Mouse (Mus musculus): ENCODE data around the gene 6430548M08Rik. TPM values are rescaled to one million over a fixed set of nuclear protein-coding genes. Genes with fewer than 3 reads are reported as not detected.

Gene 6430548M08Rik
- polyA plus RNA-seq, 1 experiment from 2014 or later, result 7.6 TPM

DNA sequence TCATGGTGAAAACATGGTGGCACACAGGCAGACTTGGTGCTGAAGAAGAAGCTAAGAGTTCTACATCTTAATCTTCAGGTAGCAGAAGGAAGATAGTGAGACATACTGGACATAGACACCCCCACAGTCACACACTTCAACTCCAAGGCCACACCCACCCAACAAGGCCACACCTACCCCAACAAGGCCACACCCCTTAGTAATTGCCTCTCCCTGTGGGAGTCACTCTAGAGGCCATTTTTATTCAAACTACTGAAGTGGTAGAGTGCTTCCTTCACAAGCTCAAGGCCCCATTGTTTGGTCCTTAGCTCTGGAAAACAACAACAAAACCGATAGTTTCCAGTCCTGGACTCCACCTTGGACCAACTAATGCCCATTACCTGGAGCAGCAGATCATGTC, 32.1 kb downstream of the 6430548M08Rik start:
- Histone ChIP-seq H3K27me3 (no peaks in the 10 kb centered on the region), H3K9ac (no peak overlapping the region), H3K4me2 (no peak overlapping the region), H3K4me1 (0 out of 2 replicates have a peak, but pooled peaks cover 7% of the 10 kb centered on the region), H3K9me3 (no peaks in the 10 kb centered on the region), H3K27ac (no peak overlapping the region), H3K36me3 (no peaks in the 10 kb centered on the region), H3K4me3 (no peak overlapping the region)
- 70% methylated on average over 1 of the region's 1 CpGs for WGBS
- no peak for ATAC-seq (ENCODE audit: insufficient number of reproducible peaks, low FRiP score, low TSS enrichment, low read depth)

DNA sequence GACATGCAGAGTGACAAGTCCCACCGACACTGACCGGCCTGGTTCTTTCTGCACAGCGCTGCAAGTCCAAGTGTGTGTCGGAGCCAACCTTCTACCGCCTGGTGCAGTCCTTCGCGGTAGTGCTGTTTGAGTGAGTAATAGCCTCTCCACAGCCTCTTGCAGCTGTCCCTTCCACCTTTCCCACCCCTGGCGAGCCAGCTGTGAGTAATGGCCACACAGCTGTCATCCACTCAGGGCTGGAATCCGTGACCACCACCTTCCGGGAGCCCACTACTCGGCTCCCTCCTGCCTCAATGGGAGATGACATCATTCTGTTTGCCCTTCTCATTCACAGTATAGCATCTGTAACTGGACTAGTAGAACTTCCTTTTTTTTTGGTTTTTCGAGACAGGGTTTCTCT, 36.1 kb downstream of the 6430548M08Rik start:
- Histone ChIP-seq H3K4me2 (no peak overlapping the region), H3K27me3 (no peaks in the 10 kb centered on the region), H3K9me3 (no peaks in the 10 kb centered on the region), H3K9ac (no peak overlapping the region), H3K4me1 (peaks cover 16% of the 10 kb centered on the region), H3K27ac (no peak overlapping the region), H3K4me3 (no peak overlapping the region), H3K36me3 (no peaks in the 10 kb centered on the region)
- WGBS, result 71% methylated on average over 12 of the region's 12 CpGs
- no peak for ATAC-seq (ENCODE audit: insufficient number of reproducible peaks, low FRiP score, low TSS enrichment, low read depth)

DNA sequence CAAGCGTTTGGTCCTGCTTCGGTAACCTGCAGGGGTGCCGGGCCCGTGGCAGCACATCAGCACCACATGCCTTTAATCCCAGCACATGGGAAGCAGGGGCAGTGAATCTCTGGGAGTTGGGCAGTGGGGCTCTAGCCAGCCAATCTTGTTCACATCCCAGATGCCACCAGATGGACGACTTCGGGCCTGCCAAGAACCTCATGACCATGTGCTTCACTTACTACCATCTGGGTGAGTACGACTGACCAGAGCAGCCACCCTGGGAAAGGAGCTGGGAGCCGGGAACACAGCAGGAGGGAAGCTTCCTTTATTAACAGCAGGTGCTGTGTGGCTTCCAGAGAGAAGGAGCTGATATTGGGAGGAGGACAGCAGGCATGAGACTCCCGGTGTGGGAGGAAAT, 37.2 kb downstream of the 6430548M08Rik start:
- Histone ChIP-seq H3K4me3 (no peak overlapping the region), H3K27ac (no peak overlapping the region), H3K36me3 (no peaks in the 10 kb centered on the region), H3K27me3 (no peaks in the 10 kb centered on the region), H3K4me2 (no peak overlapping the region), H3K4me1 (peaks cover 15% of the 10 kb centered on the region), H3K9me3 (no peaks in the 10 kb centered on the region), H3K9ac (no peak overlapping the region)
- 54% methylated on average over 9 of the region's 9 CpGs for WGBS
- ATAC-seq (ENCODE audit: insufficient number of reproducible peaks, low FRiP score, low TSS enrichment, low read depth), result no peak

DNA sequence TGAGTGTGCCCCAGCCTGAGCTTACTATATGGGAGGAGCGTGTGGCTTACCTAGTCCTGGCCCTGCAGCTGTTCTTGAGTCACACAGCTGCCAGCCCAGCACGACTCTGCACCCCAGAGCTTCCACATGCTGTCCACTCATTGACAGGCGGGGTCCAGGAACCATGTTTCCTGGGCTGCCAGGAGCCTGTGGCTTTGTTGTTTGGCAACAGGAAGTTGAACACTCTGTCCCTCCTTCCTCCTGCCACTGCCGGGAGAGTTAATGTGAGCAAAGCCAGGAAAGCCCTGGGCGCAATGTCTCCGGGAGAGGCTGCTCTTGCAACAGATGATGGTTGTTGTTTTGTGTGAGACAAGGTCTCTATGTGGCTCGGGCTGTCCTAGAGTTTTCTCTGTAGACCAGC, 38.7 kb downstream of the 6430548M08Rik start:
- Histone ChIP-seq H3K9me3 (no peaks in the 10 kb centered on the region), H3K27ac (no peak overlapping the region; the same call in 1 of the 2 replicates), H3K4me2 (no peak overlapping the region), H3K27me3 (no peaks in the 10 kb centered on the region), H3K36me3 (no peaks in the 10 kb centered on the region), H3K4me1 (peaks cover 18% of the 10 kb centered on the region), H3K9ac (no peak overlapping the region), H3K4me3 (no peak overlapping the region)
- ATAC-seq (ENCODE audit: insufficient number of reproducible peaks, low FRiP score, low TSS enrichment, low read depth), result no peak
- 34% methylated on average over 7 of the region's 7 CpGs for WGBS

DNA sequence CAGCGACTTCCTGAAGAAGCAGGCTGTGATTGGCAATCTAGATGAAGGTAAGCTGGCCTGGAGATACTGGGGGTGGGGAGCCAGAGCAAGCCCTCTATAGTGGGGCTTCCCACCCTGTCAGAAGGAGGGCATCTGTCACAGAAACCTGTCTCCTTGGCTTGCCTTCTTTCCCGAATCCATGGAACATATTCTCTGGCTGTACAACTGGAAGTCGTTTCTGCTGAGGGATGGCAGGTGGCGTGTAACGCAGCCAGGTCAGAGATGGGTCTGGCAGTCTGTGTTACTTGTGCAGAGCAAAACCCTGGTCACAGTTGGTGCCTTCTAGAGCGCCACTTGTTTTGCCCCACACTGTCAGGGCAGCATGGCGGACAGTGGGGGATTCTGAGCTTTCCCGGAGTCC, 46.4 kb downstream of the 6430548M08Rik start:
- ATAC-seq (ENCODE audit: insufficient number of reproducible peaks, low FRiP score, low TSS enrichment, low read depth), result no peak
- 77% methylated on average over 8 of the region's 8 CpGs for WGBS
- Histone ChIP-seq H3K27me3 (0 out of 2 replicates have a peak, but pooled peaks cover 6% of the 10 kb centered on the region), H3K4me2 (no peak overlapping the region), H3K4me3 (no peak overlapping the region), H3K27ac (no peak overlapping the region), H3K9ac (no peak overlapping the region), H3K9me3 (no peaks in the 10 kb centered on the region), H3K36me3 (no peaks in the 10 kb centered on the region), H3K4me1 (peaks cover 4% of the 10 kb centered on the region; the same call in 1 of the 2 replicates)

DNA sequence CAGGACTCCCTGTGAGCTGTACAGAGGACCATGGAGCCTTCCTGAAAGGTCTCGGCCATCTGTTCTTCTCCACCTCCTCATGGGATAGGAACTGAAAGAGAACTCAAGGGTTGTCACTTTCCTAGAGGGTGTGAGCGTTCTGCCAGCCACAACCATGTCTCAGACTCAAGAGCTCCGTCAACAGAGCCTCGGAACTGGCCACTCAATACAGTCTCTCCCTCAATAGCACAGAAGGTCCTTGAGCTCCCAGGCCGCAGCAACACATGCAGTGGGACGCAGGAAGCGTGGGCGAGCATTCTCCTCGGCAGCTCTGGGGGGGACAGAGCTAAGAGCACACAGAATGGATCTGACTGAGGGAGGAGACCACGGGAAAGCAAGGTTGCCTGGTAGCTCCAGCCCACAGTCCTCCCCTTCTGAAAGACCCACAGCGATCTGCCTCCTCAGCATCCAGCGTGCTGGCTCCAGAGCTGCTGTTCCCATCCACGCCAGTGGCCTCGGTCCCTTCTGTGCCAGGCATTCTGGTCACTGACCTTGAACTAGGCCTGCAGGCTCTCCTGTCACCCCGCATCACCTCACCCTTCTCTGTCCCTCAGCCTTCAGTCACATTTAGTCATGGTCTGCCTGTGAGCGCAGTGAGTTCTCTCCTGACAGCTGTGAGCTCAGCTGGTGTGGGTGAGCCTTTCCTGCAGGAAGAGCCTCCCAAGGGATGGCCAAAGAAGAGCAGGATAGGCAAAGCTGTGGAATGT, 47.9 kb downstream of the 6430548M08Rik start:
- H3K9ac ChIP-seq, result no peak overlapping the region
- H3K36me3 ChIP-seq, result no peaks in the 10 kb centered on the region
- no peak overlapping the region for H3K4me3 ChIP-seq
- WGBS, result 76% methylated on average over 16 of the region's 16 CpGs
- H3K27ac ChIP-seq, result no peak overlapping the region
- ATAC-seq (ENCODE audit: insufficient number of reproducible peaks, low FRiP score, low TSS enrichment, low read depth), result no peak
- H3K4me1 ChIP-seq, result no peaks in the 10 kb centered on the region
- no peaks in the 10 kb centered on the region for H3K9me3 ChIP-seq
- 0 out of 2 replicates have a peak, but pooled peaks cover 6% of the 10 kb centered on the region for H3K27me3 ChIP-seq
- no peak overlapping the region for H3K4me2 ChIP-seq

DNA sequence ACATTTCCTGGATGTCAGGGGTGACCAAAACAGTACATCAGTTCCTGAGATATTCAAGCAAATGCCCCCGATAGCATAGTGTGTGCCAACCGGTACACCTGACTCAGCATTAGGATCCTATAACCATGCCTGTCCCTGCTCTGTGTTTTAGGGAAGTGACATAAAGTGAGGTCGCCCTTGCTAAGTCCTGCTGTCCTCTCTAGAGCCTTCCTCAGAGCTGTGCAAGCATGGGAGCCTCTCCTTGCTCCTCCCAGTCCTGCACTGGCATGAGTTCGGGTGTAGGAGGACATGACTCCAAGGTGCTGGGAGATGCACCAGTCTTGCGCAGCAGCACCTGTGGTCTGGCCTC, 48.4 kb downstream of the 6430548M08Rik start:
- no peak overlapping the region for H3K4me2 ChIP-seq
- 0 out of 2 replicates have a peak, but pooled peaks cover 6% of the 10 kb centered on the region for H3K27me3 ChIP-seq
- no peak overlapping the region for H3K4me3 ChIP-seq
- H3K4me1 ChIP-seq, result 0 out of 2 replicates have a peak, but pooled peaks cover under 1% of the 10 kb centered on the region
- no peaks in the 10 kb centered on the region for H3K36me3 ChIP-seq
- no peak for ATAC-seq (ENCODE audit: insufficient number of reproducible peaks, low FRiP score, low TSS enrichment, low read depth)
- no peak overlapping the region for H3K27ac ChIP-seq
- WGBS, result 86% methylated on average over 5 of the region's 5 CpGs
- H3K9me3 ChIP-seq, result no peaks in the 10 kb centered on the region
- no peak overlapping the region for H3K9ac ChIP-seq

DNA sequence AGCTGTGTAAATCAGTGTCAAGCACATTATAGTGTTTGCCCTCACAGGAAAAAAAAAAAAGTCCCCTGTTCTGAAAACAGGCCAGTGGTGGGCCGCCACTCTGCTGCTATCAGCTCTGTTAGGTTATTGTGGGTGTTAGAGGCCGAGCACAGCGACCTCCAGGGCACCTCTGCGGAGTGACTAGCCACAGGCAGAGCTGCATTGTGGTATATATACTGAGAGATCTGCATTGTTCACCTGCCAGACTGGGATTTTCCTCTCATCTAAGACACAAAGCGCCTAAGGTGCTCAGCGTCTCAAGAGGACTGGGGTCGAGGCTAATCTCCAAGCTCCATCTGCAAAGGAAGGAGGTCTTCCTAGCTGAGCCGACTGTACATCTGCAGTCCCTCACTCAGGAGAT, 49.4 kb downstream of the 6430548M08Rik start:
- 74% methylated on average over 8 of the region's 8 CpGs for WGBS
- no peaks in the 10 kb centered on the region for H3K36me3 ChIP-seq
- H3K9me3 ChIP-seq, result no peaks in the 10 kb centered on the region
- H3K27ac ChIP-seq, result no peak overlapping the region
- 0 out of 2 replicates have a peak, but pooled peaks cover 6% of the 10 kb centered on the region for H3K27me3 ChIP-seq
- H3K4me1 ChIP-seq, result peaks cover 10% of the 10 kb centered on the region
- no peak for ATAC-seq (ENCODE audit: insufficient number of reproducible peaks, low FRiP score, low TSS enrichment, low read depth)
- H3K4me2 ChIP-seq, result no peak overlapping the region
- no peak overlapping the region for H3K9ac ChIP-seq
- no peak overlapping the region for H3K4me3 ChIP-seq

DNA sequence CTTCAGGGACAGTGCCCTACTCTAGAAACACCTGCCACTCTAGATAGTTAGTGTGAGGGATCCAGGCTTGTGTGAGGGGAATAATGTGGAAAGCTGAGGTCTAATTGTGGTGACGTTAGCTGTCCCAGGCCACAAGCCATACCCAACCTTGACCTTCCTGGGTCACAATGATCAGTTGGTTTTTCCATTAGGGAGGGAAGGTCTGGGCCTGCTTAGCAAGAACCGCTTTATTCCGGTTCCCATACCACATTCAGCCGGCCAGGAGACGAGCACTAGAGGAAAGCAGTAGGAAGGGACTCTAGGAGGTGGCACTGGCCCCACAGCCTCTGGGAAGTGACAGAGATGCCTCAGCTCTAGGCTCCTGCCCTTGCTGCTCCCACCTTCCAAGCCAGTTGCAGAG, 50.1 kb downstream of the 6430548M08Rik start:
- no peak for ATAC-seq (ENCODE audit: insufficient number of reproducible peaks, low FRiP score, low TSS enrichment, low read depth)
- 0 out of 2 replicates have a peak, but pooled peaks cover 6% of the 10 kb centered on the region for H3K27me3 ChIP-seq
- 86% methylated on average over 5 of the region's 5 CpGs for WGBS
- no peaks in the 10 kb centered on the region for H3K9me3 ChIP-seq
- H3K36me3 ChIP-seq, result no peaks in the 10 kb centered on the region
- no peak overlapping the region for H3K4me3 ChIP-seq
- H3K4me2 ChIP-seq, result no peak overlapping the region
- no peak overlapping the region for H3K9ac ChIP-seq
- no peak overlapping the region for H3K27ac ChIP-seq
- peaks cover 10% of the 10 kb centered on the region for H3K4me1 ChIP-seq

DNA sequence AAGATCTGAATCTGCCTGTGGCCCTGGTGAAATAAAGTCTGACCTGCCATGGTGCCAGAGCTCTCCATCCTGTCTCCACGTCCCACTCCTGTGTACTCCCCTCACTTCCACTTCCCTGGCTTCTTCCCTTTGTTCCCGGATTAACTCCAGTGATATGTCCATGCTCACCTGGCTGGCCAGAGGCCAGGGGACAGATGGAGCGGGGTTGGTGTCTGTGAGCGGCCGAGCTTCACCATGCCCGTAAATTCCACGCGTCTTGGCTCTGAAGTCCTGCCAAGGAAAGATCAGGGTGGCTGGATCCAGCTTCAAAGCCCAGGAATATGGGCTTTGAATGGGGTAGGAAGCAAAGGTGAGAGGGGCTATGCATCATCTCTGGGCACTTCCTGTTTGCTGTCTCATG, 53.2 kb downstream of the 6430548M08Rik start:
- Histone ChIP-seq H3K9ac (no peak overlapping the region), H3K27me3 (peaks cover 3% of the 10 kb centered on the region; the same call in 1 of the 2 replicates), H3K36me3 (no peaks in the 10 kb centered on the region), H3K4me1 (peaks cover 10% of the 10 kb centered on the region), H3K9me3 (no peaks in the 10 kb centered on the region), H3K27ac (no peak overlapping the region), H3K4me2 (no peak overlapping the region), H3K4me3 (no peak overlapping the region)
- no peak for ATAC-seq (ENCODE audit: insufficient number of reproducible peaks, low FRiP score, low TSS enrichment, low read depth)
- 68% methylated on average over 8 of the region's 8 CpGs for WGBS

DNA sequence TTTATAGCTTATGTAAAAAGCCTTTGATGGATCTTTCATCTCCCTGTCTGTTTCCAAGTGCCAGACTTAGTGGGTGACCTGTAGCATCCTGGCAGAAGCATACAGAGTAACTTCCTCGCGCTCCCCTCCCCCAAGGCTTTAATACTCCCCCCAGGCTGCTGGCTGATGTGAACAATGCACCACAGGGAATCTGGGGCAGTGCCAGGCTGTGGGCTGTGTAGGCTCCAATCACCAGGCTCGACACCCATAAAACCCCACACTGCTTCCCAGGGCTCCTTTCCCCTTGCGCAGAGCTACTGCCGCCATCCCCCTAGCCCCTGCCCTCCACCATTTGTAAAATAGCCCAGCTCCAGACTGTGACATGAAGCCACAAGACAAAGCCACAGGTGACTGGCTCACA, 53.9 kb downstream of the 6430548M08Rik start:
- H3K27ac ChIP-seq, result no peak overlapping the region
- ATAC-seq (ENCODE audit: insufficient number of reproducible peaks, low FRiP score, low TSS enrichment, low read depth), result no peak
- peaks cover 10% of the 10 kb centered on the region for H3K4me1 ChIP-seq
- 25% methylated on average over 5 of the region's 5 CpGs for WGBS
- H3K9ac ChIP-seq, result no peak overlapping the region
- no peaks in the 10 kb centered on the region for H3K36me3 ChIP-seq
- H3K27me3 ChIP-seq, result peaks cover 7% of the 10 kb centered on the region; the same call in 1 of the 2 replicates
- no peak overlapping the region for H3K4me2 ChIP-seq
- H3K9me3 ChIP-seq, result no peaks in the 10 kb centered on the region
- no peak overlapping the region for H3K4me3 ChIP-seq

DNA sequence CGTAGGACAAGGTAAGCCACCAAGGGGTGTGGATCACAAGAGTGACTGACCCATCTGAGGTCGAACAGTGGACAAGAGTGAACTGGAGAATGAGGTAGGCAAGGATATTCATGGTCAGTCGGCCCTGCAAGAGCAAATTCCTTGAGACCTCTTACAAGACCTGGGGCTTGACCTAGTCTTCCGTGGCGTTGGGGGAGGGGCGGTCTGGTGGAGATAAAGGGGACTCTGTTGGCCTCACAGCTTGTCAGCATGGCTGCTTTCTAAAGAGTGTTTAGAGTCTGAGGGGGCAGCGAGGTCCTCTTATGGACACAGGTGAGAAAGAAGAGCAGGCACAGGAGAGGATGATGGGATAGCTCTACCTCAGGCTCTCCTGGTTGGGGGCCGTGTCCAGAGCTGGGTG, 55.2 kb downstream of the 6430548M08Rik start:
- 58% methylated on average over 8 of the region's 8 CpGs for whole genome bisulfite sequencing
- Histone ChIP-seq H3K4me2 (no peak overlapping the region), H3K36me3 (no peaks in the 10 kb centered on the region), H3K9me3 (no peaks in the 10 kb centered on the region), H3K4me3 (no peak overlapping the region), H3K4me1 (peaks cover 10% of the 10 kb centered on the region), H3K27ac (no peak overlapping the region), H3K9ac (no peak overlapping the region), H3K27me3 (peaks cover 11% of the 10 kb centered on the region)
- ATAC-seq (ENCODE audit: insufficient number of reproducible peaks, low FRiP score, low TSS enrichment, low read depth), result no peak

Data from limb, embryonic 15.5 days (tissue).